Mouse (Mus musculus): ENCODE measurements at regions not wholly inside any gene's neighbourhood (a gene's known extent, or its start where the extent isn't known, plus 50 kb on each side); places are given as distances from the start of the nearest gene placed in this dataset.

DNA sequence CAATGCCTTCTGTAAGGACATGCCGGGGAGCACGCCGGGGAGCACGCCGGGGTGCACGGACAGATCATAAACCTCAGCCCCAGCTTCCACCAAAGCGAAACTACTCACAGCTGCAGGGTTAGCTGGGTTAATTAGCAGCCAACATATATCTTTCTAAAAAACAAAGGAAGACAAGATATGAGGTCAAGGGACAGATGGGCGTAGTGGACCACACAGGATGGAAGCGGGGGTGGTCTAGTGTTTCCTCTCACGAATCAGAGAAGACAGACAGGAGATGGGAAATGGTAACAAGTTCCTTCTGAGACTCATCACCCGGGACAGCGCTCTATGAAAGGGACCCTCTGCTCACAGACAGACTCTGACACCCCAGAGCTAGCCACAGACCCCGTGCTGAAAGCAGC lies 60.0 kb upstream of the Ajap1 start:
- no peaks in the 10 kb centered on the region for H3K36me3 ChIP-seq
- H3K4me2 ChIP-seq = no peak overlapping the region
- no peak overlapping the region for H3K4me3 ChIP-seq (replicated peaks)
- no peaks in the 10 kb centered on the region for H3K9me3 ChIP-seq
- 46% methylated on average over 13 of the region's 13 CpGs for WGBS
- no peaks in the 10 kb centered on the region for H3K4me1 ChIP-seq
- H3K9ac ChIP-seq = no peak overlapping the region
- no peaks in the 10 kb centered on the region for H3K27me3 ChIP-seq (replicated peaks)
- ATAC-seq (ENCODE audit: insufficient read depth, low FRiP score, low read depth) = no peak
- no peak overlapping the region for H3K27ac ChIP-seq

DNA sequence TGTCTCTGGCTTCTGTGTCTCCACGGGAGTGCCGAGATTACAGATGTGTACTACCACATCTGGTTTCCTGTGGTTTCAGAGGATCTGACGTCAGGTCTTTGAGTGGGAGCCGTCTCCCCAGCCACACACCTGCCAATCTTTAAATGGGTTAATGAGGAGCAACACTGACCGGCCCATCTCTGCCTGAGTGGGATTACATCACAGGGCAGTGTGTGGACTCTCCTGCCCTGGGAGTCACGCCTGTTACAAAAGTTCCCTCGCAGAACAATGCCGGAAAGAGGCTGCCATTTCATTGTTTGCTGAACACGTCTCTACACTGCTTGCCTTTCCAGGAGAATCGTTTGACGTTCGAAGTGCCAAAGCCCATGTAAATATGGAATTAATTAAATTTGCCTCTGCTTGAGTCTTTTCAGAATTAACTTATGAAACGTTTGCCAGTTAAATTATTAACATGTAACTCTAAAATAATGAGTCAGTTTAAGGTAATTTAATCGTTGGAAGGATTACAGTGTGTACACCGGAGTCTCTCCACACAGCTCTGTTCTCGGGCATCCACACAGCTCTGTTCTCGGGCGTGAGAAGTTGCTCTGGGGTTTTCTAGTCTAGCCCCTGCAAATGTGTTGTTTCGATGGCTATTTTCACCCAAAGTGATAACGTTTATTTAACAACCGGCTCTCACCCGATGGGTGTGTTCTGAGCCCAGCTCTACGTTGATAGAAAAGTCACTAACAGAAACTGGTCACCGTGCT lies 61.5 kb upstream of the Ajap1 start:
- Histone ChIP-seq H3K4me2 (peak overlapping the region; percentile 12; the same call in 1 of the 2 replicates), H3K9me3 (no peaks in the 10 kb centered on the region), H3K4me3 (replicated peaks) (no peak overlapping the region), H3K27me3 (replicated peaks) (no peaks in the 10 kb centered on the region), H3K4me1 (no peaks in the 10 kb centered on the region), H3K36me3 (no peaks in the 10 kb centered on the region), H3K27ac (no peak overlapping the region; the same call in 1 of the 2 replicates), H3K9ac (no peak overlapping the region)
- WGBS = 38% methylated on average over 24 of the region's 24 CpGs
- ATAC-seq (ENCODE audit: insufficient read depth, low FRiP score, low read depth) = peak; percentile 79

DNA sequence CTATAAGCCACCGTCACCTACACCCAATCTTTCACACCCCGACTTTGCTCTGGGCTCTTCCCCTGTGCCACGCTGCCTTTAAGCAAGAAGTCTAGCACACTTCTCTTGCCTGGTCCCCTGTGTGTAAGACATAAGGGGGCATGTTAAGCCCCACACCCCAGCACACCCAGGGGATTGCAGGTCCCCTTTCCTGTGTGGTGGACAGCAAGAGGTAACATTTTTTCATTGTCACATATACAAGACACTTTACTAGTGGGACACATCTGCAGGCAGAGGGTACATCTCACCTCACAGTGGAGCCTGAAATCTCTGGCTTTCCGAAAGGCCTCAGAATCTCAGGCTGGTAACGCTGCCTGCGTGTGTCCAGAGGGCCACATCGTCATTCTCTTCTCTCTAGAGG lies 64.1 kb upstream of the Ajap1 start:
- Histone ChIP-seq H3K4me3 (replicated peaks) (no peak overlapping the region), H3K9me3 (no peaks in the 10 kb centered on the region), H3K4me1 (no peaks in the 10 kb centered on the region), H3K27me3 (replicated peaks) (no peaks in the 10 kb centered on the region), H3K4me2 (no peak overlapping the region), H3K9ac (no peak overlapping the region), H3K36me3 (no peaks in the 10 kb centered on the region), H3K27ac (no peak overlapping the region)
- WGBS = 86% methylated on average over 7 of the region's 7 CpGs
- ATAC-seq (ENCODE audit: insufficient read depth, low FRiP score, low read depth) = no peak

DNA sequence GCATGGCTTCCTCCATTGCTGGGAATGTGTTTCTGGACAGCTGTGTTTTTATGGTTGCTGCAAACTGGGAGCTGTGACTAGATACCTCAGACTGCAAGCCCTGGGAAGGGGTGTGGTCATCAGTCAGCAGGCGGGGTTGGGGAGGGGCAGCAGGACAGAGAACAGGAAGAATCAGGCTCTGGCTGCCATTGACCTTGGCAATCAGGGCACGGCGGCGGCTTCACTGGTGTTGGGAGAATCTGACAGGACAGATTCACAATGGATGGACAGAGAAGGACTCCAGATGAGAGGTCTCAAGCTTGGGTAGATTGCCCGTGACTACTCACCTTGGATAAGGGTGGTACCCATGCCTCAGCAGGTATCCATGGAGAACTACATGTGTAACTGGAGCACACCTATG lies 64.5 kb upstream of the Ajap1 start:
- H3K27me3 ChIP-seq (replicated peaks) = no peaks in the 10 kb centered on the region
- no peak overlapping the region for H3K4me2 ChIP-seq
- no peaks in the 10 kb centered on the region for H3K9me3 ChIP-seq
- H3K27ac ChIP-seq = no peak overlapping the region
- no peaks in the 10 kb centered on the region for H3K4me1 ChIP-seq
- no peak overlapping the region for H3K9ac ChIP-seq
- 82% methylated on average over 5 of the region's 5 CpGs for WGBS
- no peak for ATAC-seq (ENCODE audit: insufficient read depth, low FRiP score, low read depth)
- H3K36me3 ChIP-seq = no peaks in the 10 kb centered on the region
- H3K4me3 ChIP-seq (replicated peaks) = no peak overlapping the region

DNA sequence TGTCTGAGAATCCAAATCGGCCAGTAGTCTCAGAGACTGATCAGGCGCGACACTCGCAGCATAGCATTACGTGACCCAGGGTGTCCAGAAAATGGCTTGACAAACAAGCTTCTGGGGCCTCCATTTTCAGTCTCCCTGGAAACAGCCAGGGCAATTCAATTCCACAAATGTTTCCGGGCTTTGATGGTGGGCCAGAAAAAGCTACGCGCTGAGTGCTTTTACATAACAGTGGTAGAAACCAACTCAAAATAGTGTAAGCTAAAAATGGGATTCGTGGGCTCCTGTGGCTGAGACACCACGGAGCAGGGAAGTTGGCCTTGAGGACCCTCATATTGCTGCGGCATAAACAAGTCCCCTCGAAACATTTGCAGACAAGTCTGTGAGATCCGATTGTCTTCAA lies 65.3 kb upstream of the Ajap1 start:
- no peak overlapping the region for H3K27ac ChIP-seq
- H3K9ac ChIP-seq = no peak overlapping the region
- H3K4me3 ChIP-seq (replicated peaks) = no peak overlapping the region
- no peaks in the 10 kb centered on the region for H3K36me3 ChIP-seq
- no peaks in the 10 kb centered on the region for H3K27me3 ChIP-seq (replicated peaks)
- H3K9me3 ChIP-seq = no peaks in the 10 kb centered on the region
- H3K4me2 ChIP-seq = no peak overlapping the region
- H3K4me1 ChIP-seq = no peaks in the 10 kb centered on the region
- 80% methylated on average over 13 of the region's 13 CpGs for WGBS
- no peak for ATAC-seq (ENCODE audit: insufficient read depth, low FRiP score, low read depth)

DNA sequence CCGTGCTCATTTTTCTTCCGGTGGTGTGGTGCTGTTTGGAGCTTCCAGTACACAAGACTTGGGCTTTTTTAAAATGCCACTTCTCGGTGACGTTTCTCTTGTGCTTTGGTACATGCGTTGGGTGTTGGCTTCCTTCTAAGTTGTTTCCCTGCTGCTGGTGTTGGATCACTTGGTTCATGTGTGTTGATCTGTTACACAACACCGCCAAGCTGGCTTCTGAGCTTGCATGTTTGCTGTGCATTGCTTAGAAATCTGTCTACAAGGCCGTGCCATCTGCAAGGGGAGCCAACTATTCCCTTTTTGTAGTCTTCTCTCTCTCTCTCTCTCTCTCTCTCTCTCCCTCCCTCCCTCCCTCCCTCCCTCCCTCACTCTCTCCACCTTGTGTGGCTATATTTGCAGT lies 68.7 kb upstream of the Ajap1 start:
- Histone ChIP-seq H3K4me1 (no peaks in the 10 kb centered on the region), H3K4me3 (replicated peaks) (no peak overlapping the region), H3K9ac (no peak overlapping the region), H3K27ac (no peak overlapping the region), H3K27me3 (replicated peaks) (no peaks in the 10 kb centered on the region), H3K9me3 (no peaks in the 10 kb centered on the region), H3K36me3 (no peaks in the 10 kb centered on the region), H3K4me2 (no peak overlapping the region)
- WGBS = 86% methylated on average over 7 of the region's 7 CpGs
- ATAC-seq (ENCODE audit: insufficient read depth, low FRiP score, low read depth) = no peak

DNA sequence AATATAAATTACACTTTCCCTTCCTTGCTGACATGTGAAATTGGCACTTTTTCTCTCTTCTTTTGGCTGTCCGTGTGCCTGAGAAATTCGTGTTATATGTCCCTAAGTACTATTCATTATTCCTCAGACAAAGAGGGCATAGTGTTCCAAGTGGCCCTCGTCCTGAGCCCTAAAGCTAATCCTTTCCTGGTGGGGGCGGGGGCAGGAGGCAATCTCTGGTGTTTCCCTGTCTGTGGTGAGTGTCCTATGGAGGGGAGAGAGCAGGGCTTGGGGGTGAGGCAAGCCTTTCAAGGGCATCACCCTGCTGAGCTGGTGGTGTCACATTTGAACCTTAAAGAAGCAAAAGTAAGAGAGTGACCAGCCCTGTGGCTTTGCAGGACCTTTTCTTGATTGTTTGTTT lies 69.9 kb upstream of the Ajap1 start:
- Histone ChIP-seq H3K4me3 (replicated peaks) (no peak overlapping the region), H3K36me3 (no peaks in the 10 kb centered on the region), H3K4me2 (no peak overlapping the region), H3K27me3 (replicated peaks) (no peaks in the 10 kb centered on the region), H3K4me1 (no peaks in the 10 kb centered on the region), H3K27ac (no peak overlapping the region), H3K9me3 (no peaks in the 10 kb centered on the region), H3K9ac (no peak overlapping the region)
- 44% methylated on average over 4 of the region's 4 CpGs for WGBS
- no peak for ATAC-seq (ENCODE audit: insufficient read depth, low FRiP score, low read depth)

DNA sequence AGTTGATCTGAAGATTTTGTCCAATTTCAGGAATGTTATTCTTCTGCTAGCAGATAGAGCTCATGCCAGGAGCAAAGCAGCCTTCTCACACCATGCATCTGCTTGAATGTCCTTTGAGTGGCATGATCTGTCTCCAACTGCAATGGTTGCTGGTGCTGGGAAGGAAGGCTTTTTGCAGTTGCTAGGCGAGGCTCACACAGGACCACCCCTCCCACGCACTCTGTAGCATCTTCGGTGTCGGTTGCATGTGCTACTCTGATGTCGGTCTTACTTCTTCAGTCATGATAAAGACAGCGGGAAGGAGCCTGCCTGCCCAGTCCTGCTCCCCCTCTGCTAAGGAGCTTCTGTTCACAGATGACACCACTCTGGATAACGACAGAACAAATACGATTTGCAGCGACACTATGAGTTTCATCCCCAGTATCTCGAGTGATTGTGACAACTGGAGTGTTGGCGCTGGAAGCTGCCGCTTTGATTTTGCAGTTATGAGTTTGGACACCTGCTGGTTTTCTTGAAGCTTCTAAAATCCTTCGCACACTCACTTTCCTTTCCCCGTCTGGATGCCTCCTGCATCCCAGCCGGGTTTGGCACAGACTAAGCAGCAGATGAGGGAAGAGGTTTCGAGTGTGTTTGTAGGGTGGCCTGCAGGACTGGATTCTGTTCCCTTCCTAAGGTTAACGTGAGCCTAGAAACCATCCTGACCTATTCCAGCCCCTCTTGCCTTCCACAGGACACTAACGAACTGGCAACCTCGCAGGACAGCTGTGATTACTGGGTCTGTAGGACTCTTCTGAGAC lies 75.4 kb upstream of the Ajap1 start:
- Histone ChIP-seq H3K9ac (no peak overlapping the region), H3K27ac (no peak overlapping the region), H3K9me3 (no peaks in the 10 kb centered on the region), H3K4me3 (replicated peaks) (no peak overlapping the region), H3K4me1 (no peaks in the 10 kb centered on the region), H3K36me3 (no peaks in the 10 kb centered on the region), H3K4me2 (no peak overlapping the region), H3K27me3 (replicated peaks) (no peaks in the 10 kb centered on the region)
- ATAC-seq (ENCODE audit: insufficient read depth, low FRiP score, low read depth) = no peak
- whole genome bisulfite sequencing = 77% methylated on average over 19 of the region's 19 CpGs

DNA sequence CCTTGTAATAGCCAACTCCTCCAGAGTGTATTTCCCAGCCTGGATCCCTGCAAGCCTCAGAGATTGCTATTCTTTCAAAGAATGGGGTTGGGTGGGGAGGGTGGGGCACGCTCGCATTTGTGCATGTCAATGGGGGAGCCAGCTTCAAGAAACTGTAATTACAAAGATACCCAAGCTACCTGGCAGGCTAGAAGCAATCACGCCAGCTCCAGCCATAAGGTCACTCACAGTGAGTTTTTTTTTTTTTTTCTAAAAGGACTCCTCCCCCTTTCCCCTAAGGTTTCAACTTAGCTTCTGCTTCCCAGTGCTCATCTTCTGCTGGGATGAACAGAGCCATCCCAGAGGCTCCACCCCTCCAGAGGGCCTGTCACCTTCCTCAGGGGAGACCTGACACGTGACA lies 77.0 kb upstream of the Ajap1 start:
- Histone ChIP-seq H3K4me2 (no peak overlapping the region), H3K36me3 (no peaks in the 10 kb centered on the region), H3K9me3 (no peaks in the 10 kb centered on the region), H3K4me1 (no peaks in the 10 kb centered on the region), H3K27me3 (replicated peaks) (no peaks in the 10 kb centered on the region), H3K27ac (no peak overlapping the region), H3K4me3 (replicated peaks) (no peak overlapping the region), H3K9ac (no peak overlapping the region)
- WGBS = 53% methylated on average over 4 of the region's 4 CpGs
- ATAC-seq (ENCODE audit: insufficient read depth, low FRiP score, low read depth) = no peak

DNA sequence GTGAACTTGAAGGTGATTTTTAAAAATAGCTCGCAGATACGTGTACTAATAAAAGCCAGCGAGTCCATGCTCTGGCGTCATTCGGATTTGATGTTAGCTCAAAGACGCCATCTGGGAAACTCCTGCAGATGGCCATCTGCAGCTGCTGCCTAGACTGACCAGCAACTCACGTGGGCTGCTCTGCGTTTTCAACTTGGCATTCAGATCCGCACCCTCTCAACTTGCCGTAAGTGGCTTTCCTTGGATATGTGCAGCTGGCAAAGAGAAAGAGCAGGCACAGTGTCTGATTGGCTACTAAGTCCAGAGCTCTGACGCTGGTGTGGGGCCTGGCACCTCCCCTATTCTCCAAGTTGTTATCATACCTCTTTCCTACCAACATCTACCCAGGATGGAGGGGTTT lies 77.6 kb upstream of the Ajap1 start:
- Histone ChIP-seq H3K4me2 (no peak overlapping the region), H3K4me1 (no peaks in the 10 kb centered on the region), H3K27ac (no peak overlapping the region), H3K27me3 (replicated peaks) (no peaks in the 10 kb centered on the region), H3K36me3 (no peaks in the 10 kb centered on the region), H3K4me3 (replicated peaks) (no peak overlapping the region), H3K9ac (no peak overlapping the region), H3K9me3 (no peaks in the 10 kb centered on the region)
- no peak for ATAC-seq (ENCODE audit: insufficient read depth, low FRiP score, low read depth)
- WGBS = 56% methylated on average over 11 of the region's 11 CpGs

DNA sequence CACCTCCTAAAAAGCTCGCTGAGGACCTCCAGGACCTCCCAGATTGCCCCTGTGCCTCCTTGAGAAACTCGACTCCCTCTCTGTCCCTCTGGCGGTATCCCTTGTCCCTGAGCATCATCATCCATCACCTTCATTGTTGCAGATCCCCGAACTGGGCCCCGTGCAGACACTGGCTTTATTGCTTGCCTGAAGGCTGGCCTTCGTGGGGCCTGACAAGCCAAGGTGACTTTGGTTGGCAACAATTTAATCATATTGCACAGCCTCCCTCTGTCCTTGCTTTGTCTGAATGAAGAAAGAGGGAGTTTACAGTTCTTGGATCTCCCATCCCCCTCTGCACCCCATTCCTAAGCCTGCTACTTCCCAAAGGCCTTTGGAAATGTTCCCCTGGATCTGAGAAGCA lies 78.3 kb upstream of the Ajap1 start:
- Histone ChIP-seq H3K4me1 (no peaks in the 10 kb centered on the region), H3K9me3 (no peaks in the 10 kb centered on the region), H3K9ac (no peak overlapping the region), H3K4me2 (no peak overlapping the region), H3K27me3 (replicated peaks) (no peaks in the 10 kb centered on the region), H3K36me3 (no peaks in the 10 kb centered on the region), H3K4me3 (replicated peaks) (no peak overlapping the region), H3K27ac (no peak overlapping the region)
- WGBS = 36% methylated on average over 6 of the region's 6 CpGs
- no peak for ATAC-seq (ENCODE audit: insufficient read depth, low FRiP score, low read depth)

DNA sequence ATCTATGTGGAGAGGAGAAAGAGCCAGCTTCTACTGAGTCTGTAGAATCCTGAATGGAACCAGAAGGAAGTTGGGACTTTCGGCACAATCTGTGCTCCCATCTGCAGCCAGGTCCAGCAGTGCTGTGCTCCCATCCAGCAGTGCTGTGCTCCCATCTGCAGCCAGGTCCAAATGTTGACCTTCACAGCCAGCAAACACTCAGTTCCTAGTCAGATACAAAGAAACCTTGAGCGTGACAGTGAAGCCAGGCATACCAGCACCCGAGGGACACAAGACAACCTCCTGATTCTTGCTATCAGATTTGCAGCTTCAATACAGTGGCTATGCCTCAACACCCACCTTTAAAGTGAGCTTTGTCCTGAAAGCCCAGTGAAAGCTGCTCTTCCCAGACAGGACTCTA lies 79.4 kb upstream of the Ajap1 start:
- ATAC-seq (ENCODE audit: insufficient read depth, low FRiP score, low read depth) = no peak
- H3K9me3 ChIP-seq = no peaks in the 10 kb centered on the region
- H3K4me3 ChIP-seq (replicated peaks) = no peak overlapping the region
- no peak overlapping the region for H3K4me2 ChIP-seq
- no peaks in the 10 kb centered on the region for H3K36me3 ChIP-seq
- 89% methylated on average over 3 of the region's 3 CpGs for WGBS
- 0 out of 2 replicates have a peak, but pooled peaks cover 3% of the 10 kb centered on the region for H3K4me1 ChIP-seq
- no peak overlapping the region for H3K27ac ChIP-seq
- H3K27me3 ChIP-seq (replicated peaks) = no peaks in the 10 kb centered on the region
- H3K9ac ChIP-seq = no peak overlapping the region
